Mouse (Mus musculus): ENCODE results near the gene Slc29a2.
"Not testable (repeated sequence)": the region's sequence is repeated elsewhere in the genome, so short reads cannot be mapped to it uniquely, and the experiment has no call there.

Gene Slc29a2

GRCm38 (mm10) chr19:5023621-5024479 is at the start of gene Slc29a2:
Slc29a2 (plus strand) TSS chr19:5023860.
- peak; percentile 67 to 80 for DNase-seq (ENCODE audit: low read depth in 2 of 2, low spot score in 2 of 2)

- peak; percentile 35 to 56 for DNase-seq (ENCODE audit: low read depth in 2 of 2, low spot score in 2 of 2)
Measured at GRCm38 (mm10) chr19:4981767-4982166, 41.9 kb upstream of the Slc29a2 start.

- peak; percentile 47 to 63 for DNase-seq (ENCODE audit: low read depth in 2 of 2, low spot score in 2 of 2)
Measured at GRCm38 (mm10) chr19:4989013-4989412, 34.6 kb upstream of the Slc29a2 start.

- DNase-seq (ENCODE audit: low read depth in 2 of 2, low spot score in 2 of 2) = no peak
Measured at GRCm38 (mm10) chr19:4989434-4990255, 34.0 kb upstream of the Slc29a2 start.

GRCm38 (mm10) chr19:4990256-4990625 is 33.4 kb upstream of the Slc29a2 start, which contains the start of gene Npas4:
Npas4 (minus strand) TSS chr19:4990316.
- no peak for DNase-seq (ENCODE audit: low read depth in 2 of 2, low spot score in 2 of 2)

GRCm38 (mm10) chr19:4990716-4991115 is 32.9 kb upstream of the Slc29a2 start:
- no peak for DNase-seq (ENCODE audit: low read depth in 2 of 2, low spot score in 2 of 2)

- no peak for DNase-seq (ENCODE audit: low read depth in 2 of 2, low spot score in 2 of 2)
Measured at GRCm38 (mm10) chr19:4992371-4992770, 31.3 kb upstream of the Slc29a2 start.

- DNase-seq (ENCODE audit: low read depth in 2 of 2, low spot score in 2 of 2) = no peak
Measured at GRCm38 (mm10) chr19:4992904-4993303, 30.8 kb upstream of the Slc29a2 start.

- DNase-seq (ENCODE audit: low read depth in 2 of 2, low spot score in 2 of 2) = no peak
Measured at GRCm38 (mm10) chr19:4994043-4994442, 29.6 kb upstream of the Slc29a2 start.

GRCm38 (mm10) chr19:4999445-5000140 is 24.1 kb upstream of the Slc29a2 start:
- DNase-seq (ENCODE audit: low read depth in 2 of 2, low spot score in 2 of 2) = no peak

GRCm38 (mm10) chr19:5001666-5002406 is 21.8 kb upstream of the Slc29a2 start:
- peak; percentile 83 to 88 for DNase-seq (ENCODE audit: low read depth in 2 of 2, low spot score in 2 of 2)

- not testable (repeated sequence) for DNase-seq (ENCODE audit: low read depth in 2 of 2, low spot score in 2 of 2)
Measured at GRCm38 (mm10) chr19:5003644-5004043, 20.0 kb upstream of the Slc29a2 start.

- no peak for DNase-seq (ENCODE audit: low read depth in 2 of 2, low spot score in 2 of 2)
Measured at GRCm38 (mm10) chr19:5004925-5005324, 18.7 kb upstream of the Slc29a2 start.

- DNase-seq (ENCODE audit: low read depth in 2 of 2, low spot score in 2 of 2) = no peak
Measured at GRCm38 (mm10) chr19:5013138-5013537, 10.5 kb upstream of the Slc29a2 start.

- peak in 1 of 2 experiments; percentile 46 for DNase-seq (ENCODE audit: low read depth in 2 of 2, low spot score in 2 of 2)
Measured at GRCm38 (mm10) chr19:5014961-5015398, 8.7 kb upstream of the Slc29a2 start.

- no peak for DNase-seq (ENCODE audit: low read depth in 2 of 2, low spot score in 2 of 2)
Measured at GRCm38 (mm10) chr19:5016221-5016742, 7.4 kb upstream of the Slc29a2 start.

GRCm38 (mm10) chr19:5016782-5017181 is 6.9 kb upstream of the Slc29a2 start:
- DNase-seq (ENCODE audit: low read depth in 2 of 2, low spot score in 2 of 2) = peak; percentile 67 to 82

GRCm38 (mm10) chr19:5017611-5018010 is 6.0 kb upstream of the Slc29a2 start:
- DNase-seq (ENCODE audit: low read depth in 2 of 2, low spot score in 2 of 2) = no peak

GRCm38 (mm10) chr19:5018191-5018590 is 5.5 kb upstream of the Slc29a2 start:
- DNase-seq (ENCODE audit: low read depth in 2 of 2, low spot score in 2 of 2) = no peak

- DNase-seq (ENCODE audit: low read depth in 2 of 2, low spot score in 2 of 2) = no peak
Measured at GRCm38 (mm10) chr19:5021416-5021815, 2.2 kb upstream of the Slc29a2 start.

All from CD8-positive naive resting alpha-beta T cell, adult 2 months (primary cell).